Mouse (Mus musculus): ENCODE measurements around the gene Ccdc120. TPM values are rescaled to one million over a fixed set of nuclear protein-coding genes. Genes with fewer than 3 reads are reported as not detected.

Gene Ccdc120
- total RNA-seq (2023): not detected

GRCm38 (mm10) chrX:7750432-7751116, at the start of gene Ccdc120:
Gene Ccdc120, minus strand, starts transcription at chrX:7750905.

GRCm38 (mm10) chrX:7789542-7790136, 38.9 kb upstream of the Ccdc120 start, which contains the start of gene Gripap1:
Gene Gripap1, plus strand, starts transcription at chrX:7789765.

GRCm38 (mm10) chrX:7762137-7762920, 11.6 kb upstream of the Ccdc120 start, which contains the start of gene Tfe3:
Gene Tfe3, plus strand, starts transcription at chrX:7762560.

GRCm38 (mm10) chrX:7728215-7728921, 22.3 kb downstream of the Ccdc120 start, which contains the start of gene Praf2:
Gene Praf2, plus strand, starts transcription at chrX:7728439.

GRCm38 (mm10) chrX:7721514-7722281, 29.0 kb downstream of the Ccdc120 start, which contains the start of gene Gm45208:
Gene Gm45208, plus strand, starts transcription at chrX:7722245.

GRCm38 (mm10) chrX:7714135-7714899, 36.4 kb downstream of the Ccdc120 start, which contains the start of gene Wdr45:
Gene Wdr45, plus strand, starts transcription at chrX:7714333.

GRCm38 (mm10) chrX:7696954-7697381, 53.7 kb downstream of the Ccdc120 start, which contains the start of gene Gpkow:
Gene Gpkow, plus strand, starts transcription at chrX:7697131.

Other genes starting within 250 kb of the Ccdc120 start
- gene Foxp3, start 177.3 kb downstream of the Ccdc120 start, total RNA-seq (2023): not detected
- 1 to 10 TPM; 5.3 to 6.6 TPM for gene Ppp1r3f, start 176.6 kb downstream of the Ccdc120 start, total RNA-seq (2023)
- 10 to 100 TPM; 19.4 to 23.0 TPM for gene Ccdc22, start 145.4 kb downstream of the Ccdc120 start, total RNA-seq (2023)
- not detected for gene Cacna1f, start 143.8 kb downstream of the Ccdc120 start, total RNA-seq (2023)
- gene Syp, start 112.4 kb downstream of the Ccdc120 start, total RNA-seq (2023): under 1 TPM; 0.55 to 0.56 TPM
- gene Prickle3, start 93.6 kb downstream of the Ccdc120 start, total RNA-seq (2023): 10 to 100 TPM; 34.3 to 35.7 TPM
- gene Plp2, start 79.5 kb downstream of the Ccdc120 start, total RNA-seq (2023): 100 to 1,000 TPM; 105 to 109 TPM
- not detected for gene Magix, start 69.7 kb downstream of the Ccdc120 start, total RNA-seq (2023)
- 10 to 100 TPM; 52.4 to 61.9 TPM for gene Gpkow, start 53.8 kb downstream of the Ccdc120 start, total RNA-seq (2023)
- gene Wdr45, start 36.6 kb downstream of the Ccdc120 start, total RNA-seq (2023): 10 to 100 TPM; 70.0 to 71.3 TPM
- not detected for gene Gm45208, start 28.7 kb downstream of the Ccdc120 start, total RNA-seq (2023)
- gene Praf2, start 22.5 kb downstream of the Ccdc120 start, total RNA-seq (2023): 10 to 100 TPM; 13.6 to 14.4 TPM
- 10 to 100 TPM; 27.3 to 33.5 TPM for gene Tfe3, start 11.7 kb upstream of the Ccdc120 start, total RNA-seq (2023)
- 100 to 1,000 TPM; 274 to 300 TPM for gene Gripap1, start 38.9 kb upstream of the Ccdc120 start, total RNA-seq (2023)
- gene Kcnd1, start 71.4 kb upstream of the Ccdc120 start, total RNA-seq (2023): 1 to 10 TPM in 1 of 2 experiments, under 1 TPM in 1; 0.59 to 2.3 TPM
- gene Otud5, start 90.5 kb upstream of the Ccdc120 start, total RNA-seq (2023): 100 to 1,000 TPM; 180 to 210 TPM
- 10 to 100 TPM; 35.7 to 59.2 TPM for gene Pim2, start 127.4 kb upstream of the Ccdc120 start, total RNA-seq (2023)
- gene Slc35a2, start 133.1 kb upstream of the Ccdc120 start, total RNA-seq (2023): 10 to 100 TPM; 30.9 to 34.8 TPM
- 100 to 1,000 TPM; 121 to 128 TPM for gene Pqbp1, start 148.4 kb upstream of the Ccdc120 start, total RNA-seq (2023)
- gene Timm17b, start 148.5 kb upstream of the Ccdc120 start, total RNA-seq (2023): 10 to 100 TPM; 59.7 to 62.1 TPM
- gene Gm10491, start 156.9 kb upstream of the Ccdc120 start, total RNA-seq (2023): not detected
- gene Gm10490, start 158.6 kb upstream of the Ccdc120 start, total RNA-seq (2023): not detected
- gene Pcsk1n, start 168.9 kb upstream of the Ccdc120 start, total RNA-seq (2023): not detected
- not detected for gene Eras, start 177.7 kb upstream of the Ccdc120 start, total RNA-seq (2023)
- 10 to 100 TPM; 21.5 to 23.6 TPM for gene Hdac6, start 197.0 kb upstream of the Ccdc120 start, total RNA-seq (2023)
- not detected for gene Gata1, start 227.2 kb upstream of the Ccdc120 start, total RNA-seq (2023)

Measured in B cell, adult 67 days (primary cell).